ENCODE assay signal across 7 mouse cellular contexts in genomic region chr3:135402201-135402658, GRCm38 (mm10). TPM values are rescaled to one million over a fixed set of nuclear protein-coding genes. Genes with fewer than 3 reads are reported as not detected.
DNase-seq lines count a peak whose midpoint lies in the region; ATAC-seq lines count a peak whose summit lies in the region.

No protein-coding gene starts in this region.

- no peak overlapping the region for H3K4me3 ChIP-seq in limb, embryonic 11.5 days (ENCODE audit: low read depth, low read length)
- H3K4me3 ChIP-seq in midbrain, embryonic 14.5 days (replicated peaks; ENCODE audit: low read depth, low read length): no peak overlapping the region

- H3K27ac ChIP-seq in limb, embryonic 11.5 days (replicated peaks; ENCODE audit: low read depth, low read length): no peak overlapping the region
- H3K27ac ChIP-seq in midbrain, embryonic 14.5 days (replicated peaks; ENCODE audit: low read depth, low read length): no peak overlapping the region

- DNase-seq in adrenal gland, adult 2 months: peak; percentile 82
- peak; percentile 72 for DNase-seq in embryo, embryonic 9.5 days (ENCODE audit: extremely low spot score)
- DNase-seq in heart, adult 11 months: peak; percentile 97
- peak; percentile 78 for DNase-seq in kidney, adult 11 months
- peak; percentile 91 for DNase-seq in limb, embryonic 11.5 days (ENCODE audit: low spot score)
- peak; percentile 94 for DNase-seq in midbrain, embryonic 14.5 days
- DNase-seq in spleen, adult 12 weeks (ENCODE audit: low spot score): peak; percentile 75

- peak; percentile 59 for ATAC-seq in limb, embryonic 11.5 days (ENCODE audit: insufficient number of reproducible peaks, low FRiP score, low TSS enrichment, low read depth)
- peak; percentile 81 for ATAC-seq in midbrain, embryonic 14.5 days (ENCODE audit: low FRiP score, low TSS enrichment)

- 12% methylated on average over 10 of the region's 10 CpGs for WGBS in limb, embryonic 11.5 days
- 14% methylated on average over 10 of the region's 10 CpGs for WGBS in midbrain, embryonic 14.5 days

- no peak overlapping the region for H3K4me2 ChIP-seq in limb, embryonic 11.5 days (ENCODE audit: low read depth, severe bottlenecking)
- no peak overlapping the region for H3K4me2 ChIP-seq in midbrain, embryonic 14.5 days (ENCODE audit: low read length)

- H3K9ac ChIP-seq in limb, embryonic 11.5 days (ENCODE audit: low read length): no peak overlapping the region
- H3K9ac ChIP-seq in midbrain, embryonic 14.5 days (replicated peaks; ENCODE audit: low read length): no peak overlapping the region

- H3K9me3 ChIP-seq in limb, embryonic 11.5 days (ENCODE audit: control insufficient read depth, low read length): no peaks in the 10 kb centered on the region
- no peaks in the 10 kb centered on the region for H3K9me3 ChIP-seq in midbrain, embryonic 14.5 days (ENCODE audit: control insufficient read depth, low read length)

- no peaks in the 10 kb centered on the region for H3K36me3 ChIP-seq in limb, embryonic 11.5 days (ENCODE audit: control insufficient read depth, insufficient read depth, low read length)
- H3K36me3 ChIP-seq in midbrain, embryonic 14.5 days (ENCODE audit: control insufficient read depth, insufficient read depth, low read length): peaks cover 16% of the 10 kb centered on the region; the same call in 1 of the 2 replicates

- no peaks in the 10 kb centered on the region for H3K27me3 ChIP-seq in limb, embryonic 11.5 days (ENCODE audit: control insufficient read depth, insufficient read depth, low read length)
- no peaks in the 10 kb centered on the region for H3K27me3 ChIP-seq in midbrain, embryonic 14.5 days (ENCODE audit: control insufficient read depth, insufficient read depth, low read length)

- no peaks in the 10 kb centered on the region for H3K4me1 ChIP-seq in limb, embryonic 11.5 days (ENCODE audit: control insufficient read depth, insufficient read depth, low read length)
- peaks cover 4% of the 10 kb centered on the region; the same call in 1 of the 2 replicates for H3K4me1 ChIP-seq in midbrain, embryonic 14.5 days (ENCODE audit: control insufficient read depth, insufficient read depth, low read length)

RNA-seq across cellular contexts. Expression of gene Cisd2, which starts 21.5 kb away (rescaled TPM):
- 10 to 100 TPM; 25.4 to 31.0 TPM for total RNA-seq in adrenal gland, adult 2 months (2021)
- 48.4 and 53.3 TPM in 2 replicates for polyA plus RNA-seq in adrenal gland, adult 2 months (2012; rRNA removed)
- 64.7 and 71.3 TPM in 2 replicates for polyA plus RNA-seq in limb, embryonic 11.5 days (2014; fragmentation: Nextera tagmentation; extraction: Ambion mirVana)
- polyA plus RNA-seq in midbrain, embryonic 14.5 days (2014; fragmentation: Nextera tagmentation; extraction: Ambion mirVana): 55.2 and 67.0 TPM in 2 replicates

RNA-seq across cellular contexts. Expression of gene Ube2d3, which starts 35.7 kb away (rescaled TPM):
- total RNA-seq in adrenal gland, adult 2 months (2021): 100 to 1,000 TPM; 357 to 547 TPM
- 261 and 295 TPM in 2 replicates for polyA plus RNA-seq in adrenal gland, adult 2 months (2012; rRNA removed)
- 616 and 639 TPM in 2 replicates for polyA plus RNA-seq in limb, embryonic 11.5 days (2014; fragmentation: Nextera tagmentation; extraction: Ambion mirVana)
- polyA plus RNA-seq in midbrain, embryonic 14.5 days (2014; fragmentation: Nextera tagmentation; extraction: Ambion mirVana): 337 and 443 TPM in 2 replicates

RNA-seq across cellular contexts. Expression of gene Slc9b1, which starts 54.4 kb away (rescaled TPM):
- total RNA-seq in adrenal gland, adult 2 months (2021): under 1 TPM; 0.35 to 0.90 TPM
- 0.06 TPM in 1 of 2 replicates, not detected in the other for polyA plus RNA-seq in adrenal gland, adult 2 months (2012; rRNA removed)
- polyA plus RNA-seq in limb, embryonic 11.5 days (2014; fragmentation: Nextera tagmentation; extraction: Ambion mirVana): 0.15 and 0.57 TPM in 2 replicates
- polyA plus RNA-seq in midbrain, embryonic 14.5 days (2014; fragmentation: Nextera tagmentation; extraction: Ambion mirVana): 0.82 TPM in 1 of 2 replicates, not detected in the other
